Mouse (Mus musculus) cortical plate, adult 2 months (tissue): Measurements from ENCODE around the gene Plpp1. TPM values are rescaled to one million over a fixed set of nuclear protein-coding genes. Genes with fewer than 3 reads are reported as not detected.

Experiments
- H3K27ac ChIP-seq: fragments of 200-500 bp; 2 replicates; pipeline ENCODE4 v1.5.1; 2012; ENCODE audit warnings: low read length, control low read depth, inconsistent platforms; ENCODE audit not compliant: insufficient read depth
- H3K4me1 ChIP-seq: fragments of 200-500 bp; 2 replicates; pipeline ENCODE4 v1.6.1; 2011; ENCODE audit warnings: low read length; ENCODE audit not compliant: control insufficient read depth, insufficient read depth
- H3K4me3 ChIP-seq: fragments of 200-500 bp; 2 replicates; pipeline ENCODE4 v1.5.1; 2011; ENCODE audit warnings: mild to moderate bottlenecking, low read length, control low read depth; ENCODE audit not compliant: insufficient read depth
- CTCF ChIP-seq: fragments of 200-500 bp; IDR thresholded peaks from 2 replicates; pipeline ENCODE4 v1.5.1; 2011; ENCODE audit warnings: mild to moderate bottlenecking, control low read depth, low read length; ENCODE audit not compliant: insufficient read depth; ENCODE audit errors: extremely low read depth
- POLR2A ChIP-seq: fragments of 200-500 bp; IDR thresholded peaks from 2 replicates; pipeline ENCODE4 v1.6.1; 2011; ENCODE audit warnings: mild to moderate bottlenecking, low read length, control low read depth; ENCODE audit not compliant: insufficient read depth; ENCODE audit errors: extremely low read depth
- polyA plus RNA-seq: library from polyadenylated mRNA; depleted of rRNA; stranded (reverse); fragments of >200 nt; gene quantifications from 2 replicates; pipeline ENCODE4 v1.2.3, GENCODE M21; 2012

Plpp1 gene
- polyA plus RNA-seq, 1 experiment: 28.4 TPM

- TF ChIP-seq POLR2A: no peak
- TF ChIP-seq CTCF: no peak
These were observed 27.7 kb upstream of the Plpp1 start for GRCm38 (mm10) chr13:112772861-112773260.

DNA sequence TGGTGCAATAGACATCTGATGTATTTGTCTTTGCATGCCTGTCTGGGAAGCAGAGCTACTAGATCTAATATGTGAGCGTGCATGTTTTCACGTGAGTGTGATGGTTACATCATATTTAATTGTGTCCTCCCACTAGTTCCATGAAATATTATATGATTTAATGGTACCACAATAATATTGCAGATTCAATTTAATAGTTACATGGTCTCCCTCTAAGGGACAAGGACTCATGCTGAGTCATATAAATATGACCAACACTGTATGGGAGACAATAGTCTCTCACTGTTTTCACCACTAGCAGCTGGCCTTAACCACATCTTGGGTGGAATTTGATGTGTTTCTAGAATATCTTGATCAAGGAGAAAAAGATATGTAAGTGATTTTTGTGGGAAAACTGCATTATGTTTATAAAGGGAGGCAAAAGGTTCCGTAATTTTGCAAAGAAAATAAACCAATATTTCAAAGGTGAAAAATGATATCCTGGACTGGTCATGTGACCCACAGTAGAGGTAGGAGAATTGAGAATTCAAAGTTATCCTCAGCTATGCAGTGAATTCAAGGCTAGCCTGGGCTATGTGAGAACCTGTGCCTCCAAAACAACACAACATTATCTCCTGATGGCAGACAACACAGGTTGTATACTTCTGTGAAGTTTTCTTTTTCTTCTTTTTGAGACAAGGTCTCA, 26.5 kb upstream of the Plpp1 start:
- H3K4me1 ChIP-seq: no peaks in the 10 kb centered on the region
- H3K27ac ChIP-seq: no peak overlapping the region
- TF ChIP-seq POLR2A: no peak
- TF ChIP-seq CTCF: no peak
- H3K4me3 ChIP-seq: no peak overlapping the region

More at GRCm38 (mm10) chr13:112772861-112773260, 27.7 kb upstream of the Plpp1 start:
- Histone ChIP-seq H3K4me1 (no peaks in the 10 kb centered on the region), H3K4me3 (no peak overlapping the region), H3K27ac (no peak overlapping the region)

GRCm38 (mm10) chr13:112775856-112776255, 24.7 kb upstream of the Plpp1 start:
- H3K27ac ChIP-seq: no peak overlapping the region
- no peak overlapping the region for H3K4me3 ChIP-seq
- TF ChIP-seq CTCF: no peak
- TF ChIP-seq POLR2A: no peak
- H3K4me1 ChIP-seq: no peaks in the 10 kb centered on the region

DNA sequence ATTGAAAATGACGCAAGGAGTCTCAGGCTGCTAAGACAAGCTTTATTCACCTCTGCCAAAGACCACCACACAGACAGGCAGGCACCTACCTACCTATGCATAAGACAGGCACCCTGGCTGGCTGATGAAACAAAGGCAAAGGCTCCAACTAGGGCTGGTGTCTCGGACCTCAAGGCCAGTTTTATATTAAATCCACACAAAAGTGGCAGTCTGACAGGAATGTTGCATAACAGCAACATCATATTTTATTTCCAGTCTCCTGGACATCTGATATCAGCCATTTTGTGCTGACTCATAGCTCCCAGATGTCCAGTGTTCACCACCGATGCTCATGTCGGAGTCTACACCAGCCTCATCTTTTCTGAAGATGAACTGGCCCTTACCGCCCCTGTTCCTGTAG, 22.2 kb upstream of the Plpp1 start:
- Histone ChIP-seq H3K4me3 (no peak overlapping the region), H3K4me1 (no peaks in the 10 kb centered on the region), H3K27ac (no peak overlapping the region)
- TF ChIP-seq CTCF (no peak), POLR2A (no peak)

- no peak overlapping the region for H3K4me3 ChIP-seq
- TF ChIP-seq CTCF (no peak), POLR2A (no peak)
- no peaks in the 10 kb centered on the region for H3K4me1 ChIP-seq
- no peak overlapping the region for H3K27ac ChIP-seq
These were observed 15.3 kb upstream of the Plpp1 start for GRCm38 (mm10) chr13:112785305-112785704.

DNA sequence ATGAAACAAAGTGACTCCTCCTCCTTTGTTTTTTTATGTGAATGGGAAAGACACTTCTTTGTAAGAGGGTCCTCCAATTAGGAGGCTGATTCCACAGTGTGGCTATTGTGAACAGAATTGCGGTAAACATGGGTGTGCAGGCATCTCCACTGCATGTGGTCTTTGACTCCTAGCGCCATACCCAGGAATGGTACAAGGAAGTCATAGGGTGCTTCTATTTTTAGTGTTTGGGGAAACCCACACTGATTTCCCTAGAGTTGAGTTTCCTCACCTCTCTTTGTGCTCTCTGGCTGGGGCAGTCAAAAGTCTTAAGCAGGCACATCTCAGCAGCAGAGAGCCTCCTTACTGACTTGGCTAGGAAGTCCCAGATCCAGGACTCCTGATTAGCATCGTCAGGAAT, 14.4 kb upstream of the Plpp1 start:
- TF ChIP-seq CTCF (no peak), POLR2A (no peak)
- Histone ChIP-seq H3K4me3 (no peak overlapping the region), H3K4me1 (no peaks in the 10 kb centered on the region), H3K27ac (no peak overlapping the region)

DNA sequence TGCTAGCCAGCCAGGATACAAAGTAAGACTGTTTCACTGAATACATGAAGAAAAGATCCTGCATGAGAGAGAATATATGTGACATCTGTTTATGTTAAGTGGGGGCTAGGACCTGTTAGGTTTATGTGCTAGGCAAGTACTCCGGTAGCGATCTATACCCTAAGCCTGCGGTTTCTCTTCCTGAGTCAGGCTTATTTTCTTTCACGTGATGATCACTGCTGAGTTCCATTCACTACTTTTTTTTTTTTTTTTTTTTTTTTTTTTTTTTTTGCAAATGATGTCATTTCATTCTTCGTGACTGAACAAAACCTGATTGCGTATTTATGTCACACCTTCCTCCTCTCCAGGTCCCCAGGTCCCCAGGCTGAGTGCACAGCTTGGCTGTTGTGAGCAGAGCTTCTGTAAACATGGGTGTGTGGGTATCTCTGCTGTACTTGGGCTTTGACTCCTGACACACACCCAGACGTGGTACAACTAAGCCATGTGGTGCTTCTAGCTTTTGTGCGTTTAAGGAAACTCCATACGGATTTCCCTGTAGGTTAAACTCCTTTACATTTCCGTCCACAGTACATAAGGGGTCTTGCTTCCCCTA, 13.6 kb upstream of the Plpp1 start:
- H3K4me3 ChIP-seq: no peak overlapping the region
- no peak overlapping the region for H3K27ac ChIP-seq
- TF ChIP-seq POLR2A: no peak
- no peak for TF ChIP-seq CTCF
- H3K4me1 ChIP-seq: no peaks in the 10 kb centered on the region

GRCm38 (mm10) chr13:112790774-112791173, 9.8 kb upstream of the Plpp1 start:
- Histone ChIP-seq H3K27ac (no peak overlapping the region), H3K4me3 (no peak overlapping the region), H3K4me1 (no peaks in the 10 kb centered on the region)
- TF ChIP-seq POLR2A (no peak), CTCF (no peak)

GRCm38 (mm10) chr13:112791906-112792305, 8.7 kb upstream of the Plpp1 start:
- no peak for TF ChIP-seq CTCF
- no peak for TF ChIP-seq POLR2A
- no peaks in the 10 kb centered on the region for H3K4me1 ChIP-seq
- H3K27ac ChIP-seq: no peak overlapping the region
- H3K4me3 ChIP-seq: no peak overlapping the region

- H3K4me1 ChIP-seq: no peaks in the 10 kb centered on the region
- TF ChIP-seq CTCF: no peak
- TF ChIP-seq POLR2A: no peak
These were observed 2.2 kb upstream of the Plpp1 start for GRCm38 (mm10) chr13:112798243-112798952.

More at GRCm38 (mm10) chr13:112798243-112798952, 2.2 kb upstream of the Plpp1 start:
- Histone ChIP-seq H3K4me3 (no peak overlapping the region), H3K27ac (no peak overlapping the region)
